Mouse (Mus musculus) kidney, embryonic 14.5 days (tissue): ENCODE results near the gene Cd5. TPM values are rescaled to one million over a fixed set of nuclear protein-coding genes. Genes with fewer than 3 reads are reported as not detected.

Source experiments
- ATAC-seq: fragments of 200-750 bp; cut with Nextera tagmentation; 2 replicates; pipeline ENCODE4 v1.8.0; 2017; ENCODE audit warnings: moderate number of reproducible peaks, mild to moderate bottlenecking, moderate TSS enrichment, moderate library complexity; ENCODE audit not compliant: low FRiP score, low TSS enrichment
- H3K27ac ChIP-seq: fragments of 300-500 bp; sonication (generic); 2 replicates; pipeline ENCODE4 v1.5.1; 2014; ENCODE audit warnings: low read depth, mild to moderate bottlenecking, low read length, moderate library complexity, mixed read lengths
- H3K27me3 ChIP-seq: fragments of 300-500 bp; sonication (generic); 2 replicates; pipeline ENCODE4 v1.6.1; 2014; ENCODE audit warnings: mild to moderate bottlenecking, low read length; ENCODE audit not compliant: control insufficient read depth, insufficient read depth
- H3K36me3 ChIP-seq: fragments of 300-500 bp; sonication (generic); 2 replicates; pipeline ENCODE4 v1.6.1; 2014; ENCODE audit warnings: low read length, mixed read lengths; ENCODE audit not compliant: control insufficient read depth, insufficient read depth
- H3K4me1 ChIP-seq: fragments of 300-500 bp; sonication (generic); 2 replicates; pipeline ENCODE4 v1.6.1; 2014; ENCODE audit warnings: low read length, mixed read lengths; ENCODE audit not compliant: control insufficient read depth, insufficient read depth
- H3K4me2 ChIP-seq: fragments of 300-500 bp; sonication (generic); replicated peaks from 2 replicates; pipeline ENCODE4 v1.6.1; 2014; ENCODE audit warnings: low read depth, mild to moderate bottlenecking, low read length
- H3K4me3 ChIP-seq: fragments of 300-500 bp; sonication (generic); 2 replicates; pipeline ENCODE4 v1.5.1; 2014; ENCODE audit warnings: mild to moderate bottlenecking, low read length
- H3K9ac ChIP-seq: fragments of 300-500 bp; sonication (generic); 2 replicates; pipeline ENCODE4 v1.6.1; 2014; ENCODE audit warnings: low read depth, mild to moderate bottlenecking, low read length, moderate library complexity
- H3K9me3 ChIP-seq: fragments of 300-500 bp; sonication (generic); 2 replicates; pipeline ENCODE4 v1.6.1; 2016; ENCODE audit warnings: low read length; ENCODE audit not compliant: control insufficient read depth
- WGBS: fragments of 180-500 bp; shearing (Covaris S2); extraction: QIAGEN DNeasy Blood & Tissue Kit; methylation state at CpG from one replicate; pipeline ENCODE4 v1.1.7; 2014; 5-methylcytosine and 5-hydroxymethylcytosine counted together
- polyA plus RNA-seq: library from polyadenylated mRNA; unstranded; fragments of >200 nt; fragmentation: Nextera tagmentation; extraction: Ambion mirVana; gene quantifications from 2 replicates; pipeline ENCODE4 v1.2.1, GENCODE M21; 2014

Cd5 gene
- polyA plus RNA-seq, result 0.46 and 0.61 TPM in 2 replicates

- H3K4me2 ChIP-seq, result no peak within 1 kb of the TSS
- no peaks in the 10 kb centered on the region for H3K9me3 ChIP-seq
- 63% methylated on average over 4 of the region's 4 CpGs for WGBS
- no peak within 1 kb of the TSS for H3K27ac ChIP-seq
- H3K4me3 ChIP-seq, result no peak within 1 kb of the TSS
- no peaks in the 10 kb centered on the region for H3K36me3 ChIP-seq
- H3K4me1 ChIP-seq, result 0 out of 2 replicates have a peak, but pooled peaks cover 5% of the 10 kb centered on the region
- no peak within 1 kb of the TSS for H3K9ac ChIP-seq
- no peaks in the 10 kb centered on the region for H3K27me3 ChIP-seq
- no peak for ATAC-seq
These were observed at the start of gene Cd5 for GRCm38 (mm10) chr19:10738811-10739210. Gene Cd5 (minus strand): TSS chr19:10739002.

- ATAC-seq, result no peak
- Histone ChIP-seq H3K9me3 (no peaks in the 10 kb centered on the region), H3K4me2 (no peak overlapping the region), H3K27ac (no peak overlapping the region), H3K4me1 (no peaks in the 10 kb centered on the region), H3K27me3 (no peaks in the 10 kb centered on the region), H3K4me3 (no peak overlapping the region), H3K36me3 (no peaks in the 10 kb centered on the region), H3K9ac (no peak overlapping the region)
- WGBS, result 84% methylated on average over 9 of the region's 9 CpGs
These were observed 49.4 kb upstream of the Cd5 start for GRCm38 (mm10) chr19:10788242-10788641.

DNA sequence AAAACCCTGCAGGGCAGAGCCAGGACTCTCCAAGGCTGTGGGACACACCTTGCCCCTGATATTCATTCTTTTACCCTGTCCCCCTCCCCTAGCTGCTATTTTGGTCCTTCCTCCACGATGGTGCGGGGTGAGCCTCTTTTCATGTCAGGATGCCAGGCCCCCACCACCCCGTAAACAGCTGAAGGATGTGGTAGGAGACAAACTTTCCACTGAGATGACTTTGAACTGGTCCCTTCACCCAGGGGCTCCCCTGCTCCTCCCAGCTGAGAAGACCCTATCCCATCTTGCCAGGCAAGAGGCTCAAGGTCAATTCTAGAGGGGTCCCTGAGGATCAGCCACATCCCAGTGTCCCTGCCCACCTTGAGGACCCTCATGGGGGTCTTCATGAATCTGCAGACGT, 48.6 kb upstream of the Cd5 start:
- no peaks in the 10 kb centered on the region for H3K36me3 ChIP-seq
- no peaks in the 10 kb centered on the region for H3K9me3 ChIP-seq
- H3K27me3 ChIP-seq, result no peaks in the 10 kb centered on the region
- H3K27ac ChIP-seq, result no peak overlapping the region
- no peak overlapping the region for H3K4me2 ChIP-seq
- no peak for ATAC-seq
- no peaks in the 10 kb centered on the region for H3K4me1 ChIP-seq
- H3K4me3 ChIP-seq, result no peak overlapping the region
- no peak overlapping the region for H3K9ac ChIP-seq
- 82% methylated on average over 4 of the region's 4 CpGs for WGBS

DNA sequence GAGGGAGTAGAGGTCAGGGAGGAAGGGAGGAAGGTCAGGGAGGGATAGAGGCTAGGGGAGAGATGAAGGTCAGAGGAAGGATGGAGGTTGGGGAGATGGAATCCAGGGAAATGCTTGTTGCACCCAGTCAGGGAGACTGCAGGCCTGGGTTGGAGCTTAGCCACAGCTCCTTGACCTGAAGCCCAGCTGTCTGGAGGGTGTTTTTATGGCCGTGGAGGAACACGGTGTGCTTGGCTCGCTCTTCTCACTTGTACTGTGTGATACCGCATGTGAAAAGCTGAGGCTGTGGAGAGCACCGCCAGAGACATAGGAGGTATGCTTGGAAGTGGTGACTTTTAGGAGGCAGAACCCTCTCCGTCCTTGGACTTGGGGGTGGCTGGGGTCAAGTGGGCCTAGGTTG, 48.0 kb upstream of the Cd5 start:
- Histone ChIP-seq H3K27me3 (no peaks in the 10 kb centered on the region), H3K9ac (no peak overlapping the region), H3K36me3 (no peaks in the 10 kb centered on the region), H3K4me1 (no peaks in the 10 kb centered on the region), H3K4me3 (no peak overlapping the region), H3K9me3 (no peaks in the 10 kb centered on the region), H3K4me2 (no peak overlapping the region), H3K27ac (no peak overlapping the region)
- WGBS, result 77% methylated on average over 6 of the region's 6 CpGs
- no peak for ATAC-seq

DNA sequence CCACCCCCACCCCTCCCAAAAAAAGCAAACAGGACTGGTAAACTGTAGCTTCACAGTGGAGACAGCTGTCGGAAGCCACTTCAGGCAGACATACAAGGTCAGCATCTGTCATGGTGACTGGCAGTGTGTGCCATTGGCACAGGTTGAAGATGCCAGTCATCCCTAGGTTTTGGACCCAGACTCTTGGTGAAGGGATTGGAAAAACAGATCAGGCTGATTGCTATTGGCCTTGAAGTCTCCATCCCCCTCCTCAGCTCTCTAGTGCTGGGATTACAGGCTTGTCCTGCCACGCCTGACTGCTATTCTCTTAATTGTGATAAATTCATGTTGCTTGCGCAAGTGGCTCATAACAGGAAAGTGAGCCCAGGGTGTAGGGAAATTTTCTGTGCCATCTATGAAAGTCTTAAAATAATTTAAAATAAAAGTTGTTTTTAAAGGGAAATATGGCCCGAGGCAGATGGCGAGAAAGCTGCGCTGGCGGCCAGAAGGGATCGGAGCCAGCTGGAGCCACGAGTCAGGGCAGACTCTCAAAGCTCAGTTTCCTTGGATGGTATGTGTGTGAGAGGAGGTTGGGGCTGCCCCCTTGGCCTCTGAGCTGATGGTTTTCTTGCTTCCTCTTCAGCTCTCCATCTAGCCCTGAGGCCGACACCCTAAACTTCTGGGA, 46.1 kb upstream of the Cd5 start:
- no peaks in the 10 kb centered on the region for H3K9me3 ChIP-seq
- H3K4me1 ChIP-seq, result no peaks in the 10 kb centered on the region
- H3K27ac ChIP-seq, result no peak overlapping the region
- no peak overlapping the region for H3K9ac ChIP-seq
- 75% methylated on average over 10 of the region's 10 CpGs for WGBS
- no peak overlapping the region for H3K4me3 ChIP-seq
- no peak for ATAC-seq
- H3K4me2 ChIP-seq, result no peak overlapping the region
- H3K27me3 ChIP-seq, result no peaks in the 10 kb centered on the region
- H3K36me3 ChIP-seq, result no peaks in the 10 kb centered on the region

GRCm38 (mm10) chr19:10784061-10784460, 45.3 kb upstream of the Cd5 start:
- Histone ChIP-seq H3K27ac (no peak overlapping the region), H3K9ac (no peak overlapping the region), H3K27me3 (no peaks in the 10 kb centered on the region), H3K36me3 (no peaks in the 10 kb centered on the region), H3K4me1 (no peaks in the 10 kb centered on the region), H3K4me2 (no peak overlapping the region), H3K4me3 (no peak overlapping the region), H3K9me3 (no peaks in the 10 kb centered on the region)
- WGBS, result 62% methylated on average over 3 of the region's 3 CpGs
- ATAC-seq, result no peak

- ATAC-seq, result no peak
- H3K4me2 ChIP-seq, result no peak overlapping the region
- 77% methylated on average over 4 of the region's 4 CpGs for WGBS
- no peaks in the 10 kb centered on the region for H3K27me3 ChIP-seq
- H3K27ac ChIP-seq, result no peak overlapping the region
- H3K9ac ChIP-seq, result no peak overlapping the region
- H3K4me3 ChIP-seq, result no peak overlapping the region
- H3K4me1 ChIP-seq, result no peaks in the 10 kb centered on the region
- no peaks in the 10 kb centered on the region for H3K9me3 ChIP-seq
- H3K36me3 ChIP-seq, result no peaks in the 10 kb centered on the region
These were observed 44.4 kb upstream of the Cd5 start for GRCm38 (mm10) chr19:10783168-10783567.

DNA sequence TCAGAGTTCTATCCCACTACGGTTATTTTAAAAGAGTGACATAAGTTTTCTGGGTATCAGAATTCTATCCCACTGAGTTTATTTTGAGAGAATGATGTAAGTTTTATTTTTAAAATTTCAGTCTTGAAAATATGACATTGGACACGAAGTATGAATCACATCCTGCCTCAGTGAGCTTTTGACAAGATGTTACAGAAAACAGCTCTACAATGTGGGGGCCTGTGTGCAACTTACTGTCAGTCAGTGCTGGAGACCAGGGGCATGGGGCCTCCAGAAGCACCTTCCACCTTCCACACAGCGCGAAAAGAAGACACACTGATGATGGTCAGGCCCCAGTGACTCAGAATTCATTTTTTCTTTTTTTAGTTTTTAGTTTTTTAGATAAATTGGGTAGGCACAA, 42.8 kb upstream of the Cd5 start:
- 84% methylated on average over 4 of the region's 4 CpGs for WGBS
- no peak overlapping the region for H3K4me2 ChIP-seq
- no peak overlapping the region for H3K9ac ChIP-seq
- no peak for ATAC-seq
- H3K27me3 ChIP-seq, result no peaks in the 10 kb centered on the region
- no peaks in the 10 kb centered on the region for H3K36me3 ChIP-seq
- no peak overlapping the region for H3K27ac ChIP-seq
- no peak overlapping the region for H3K4me3 ChIP-seq
- no peaks in the 10 kb centered on the region for H3K4me1 ChIP-seq
- H3K9me3 ChIP-seq, result no peaks in the 10 kb centered on the region

DNA sequence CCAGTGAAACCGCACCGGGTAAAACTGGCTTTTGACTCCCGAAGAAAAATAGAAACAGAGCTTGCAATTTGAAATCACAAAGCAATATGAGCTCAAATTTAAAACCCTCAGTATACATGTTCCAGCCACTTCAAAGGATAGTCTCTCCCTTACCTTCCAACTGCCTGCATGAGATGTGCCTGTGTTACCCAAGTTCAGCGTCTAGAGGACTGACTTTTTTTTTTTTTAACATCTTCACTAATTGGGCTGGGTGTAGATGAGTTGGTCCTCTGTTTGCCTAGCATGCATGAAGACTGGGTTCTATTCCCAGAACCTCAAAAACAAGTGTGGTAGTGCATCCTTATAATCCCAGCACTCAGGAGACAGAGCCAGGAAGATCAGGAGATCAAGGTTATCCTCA, 38.1 kb upstream of the Cd5 start:
- Histone ChIP-seq H3K4me2 (no peak overlapping the region), H3K27me3 (no peaks in the 10 kb centered on the region), H3K4me3 (no peak overlapping the region), H3K4me1 (no peaks in the 10 kb centered on the region), H3K36me3 (no peaks in the 10 kb centered on the region), H3K9me3 (no peaks in the 10 kb centered on the region), H3K27ac (no peak overlapping the region), H3K9ac (no peak overlapping the region)
- no peak for ATAC-seq
- 93% methylated on average over 4 of the region's 4 CpGs for WGBS
